Mouse (Mus musculus) heart, postnatal 4 days (tissue): ENCODE measurements at regions not wholly inside any gene's neighbourhood (a gene's known extent, or its start where the extent isn't known, plus 50 kb on each side); places are given as distances from the start of the nearest gene placed in this dataset.
"Not testable (repeated sequence)": the region's sequence is repeated elsewhere in the genome, so short reads cannot be mapped to it uniquely, and the experiment has no call there.

Experiments
- DNase-seq: peaks from one replicate; pipeline ENCODE4 v3.0.0; 2021

DNA sequence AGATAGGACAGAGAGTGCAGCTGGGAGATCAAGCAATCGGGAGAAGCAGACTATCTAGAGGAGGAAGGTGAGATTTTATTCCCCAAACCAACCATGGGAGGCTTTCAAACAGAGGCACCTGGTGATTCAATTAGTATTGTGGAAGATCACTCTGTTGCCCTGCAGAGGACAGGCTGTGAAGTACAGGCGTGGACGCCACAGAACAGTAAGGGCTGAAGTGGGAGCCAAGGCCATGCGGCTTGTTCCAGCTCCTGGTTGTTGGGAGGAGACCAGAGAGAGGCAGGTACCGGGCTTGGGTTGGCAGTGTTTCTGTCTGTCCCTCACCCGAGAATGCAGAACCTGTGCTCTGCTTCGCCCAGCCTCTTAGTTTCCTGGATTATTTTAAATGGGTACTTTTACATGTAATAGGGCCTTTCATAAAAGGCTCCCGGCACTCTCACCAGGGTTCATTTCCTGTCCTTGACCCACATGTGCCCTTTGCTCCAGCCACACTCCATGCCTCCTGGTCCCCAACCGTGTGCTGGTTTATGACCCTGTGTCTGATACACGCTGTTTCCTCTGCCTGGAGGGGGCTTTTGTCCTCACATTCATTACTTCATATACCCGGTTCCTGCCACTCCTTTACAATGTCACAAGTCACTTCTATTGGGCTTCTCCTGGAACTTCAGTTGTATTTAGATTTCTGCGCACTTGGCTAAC, 58.3 kb downstream of the Vcpkmt start:
- no peak for DNase-seq

DNA sequence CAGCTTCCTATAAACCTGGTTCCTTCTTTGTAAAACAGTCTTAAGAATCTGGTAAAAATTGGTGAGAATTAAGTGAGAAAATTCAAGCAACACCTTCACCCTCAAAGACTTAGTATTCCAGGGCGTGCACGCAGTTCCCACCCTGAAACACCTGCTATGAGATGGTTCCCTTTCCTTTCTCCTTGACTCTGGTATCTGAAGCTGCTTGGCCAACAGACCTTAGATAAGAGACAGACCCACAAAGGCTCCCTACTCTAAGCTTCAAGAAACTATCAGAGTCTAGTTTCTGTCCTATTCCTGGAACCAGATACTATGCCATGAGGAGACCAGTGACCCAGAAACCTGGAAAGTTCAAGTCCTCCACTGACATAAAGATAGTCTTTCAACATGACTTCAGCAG, 63.0 kb downstream of the Vcpkmt start:
- DNase-seq, result no peak

DNA sequence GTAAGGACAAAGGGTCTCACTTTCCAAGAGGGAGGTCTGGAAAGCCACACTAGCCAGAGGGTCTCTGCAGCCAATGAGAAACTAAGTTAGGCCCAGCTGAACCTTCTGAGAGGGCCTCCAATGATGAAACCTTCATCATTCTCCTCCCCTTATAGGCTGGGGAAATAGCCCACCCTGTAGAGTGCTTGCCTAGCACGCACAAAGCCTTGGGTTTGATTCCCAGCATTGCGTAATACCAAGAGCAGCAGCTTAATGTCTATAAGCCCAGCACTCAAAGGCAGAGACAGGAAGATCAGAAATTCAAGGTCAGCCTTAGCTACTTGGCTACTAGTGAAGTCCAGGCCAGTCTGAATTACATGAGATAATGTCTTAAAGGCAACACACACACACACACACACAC, 63.8 kb downstream of the Vcpkmt start:
- no peak for DNase-seq

DNA sequence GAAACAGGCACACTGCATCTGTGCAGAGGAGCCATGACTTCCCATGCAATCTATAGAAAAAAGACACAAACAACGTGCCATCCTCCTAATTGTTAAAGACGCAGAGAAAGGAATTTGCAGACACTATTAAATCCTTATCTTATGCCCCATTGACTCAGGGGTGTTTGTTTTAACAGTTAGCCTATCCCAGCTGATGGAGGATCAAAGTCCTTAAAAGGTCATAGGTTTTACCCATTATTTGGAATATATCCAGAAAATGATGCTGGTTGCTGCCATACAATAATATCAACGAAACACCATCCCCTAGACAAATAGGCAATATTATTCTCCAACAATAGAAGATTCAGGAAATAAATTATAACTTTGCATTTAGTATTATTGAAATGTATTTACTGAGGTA, 65.2 kb downstream of the Vcpkmt start:
- no peak for DNase-seq

DNA sequence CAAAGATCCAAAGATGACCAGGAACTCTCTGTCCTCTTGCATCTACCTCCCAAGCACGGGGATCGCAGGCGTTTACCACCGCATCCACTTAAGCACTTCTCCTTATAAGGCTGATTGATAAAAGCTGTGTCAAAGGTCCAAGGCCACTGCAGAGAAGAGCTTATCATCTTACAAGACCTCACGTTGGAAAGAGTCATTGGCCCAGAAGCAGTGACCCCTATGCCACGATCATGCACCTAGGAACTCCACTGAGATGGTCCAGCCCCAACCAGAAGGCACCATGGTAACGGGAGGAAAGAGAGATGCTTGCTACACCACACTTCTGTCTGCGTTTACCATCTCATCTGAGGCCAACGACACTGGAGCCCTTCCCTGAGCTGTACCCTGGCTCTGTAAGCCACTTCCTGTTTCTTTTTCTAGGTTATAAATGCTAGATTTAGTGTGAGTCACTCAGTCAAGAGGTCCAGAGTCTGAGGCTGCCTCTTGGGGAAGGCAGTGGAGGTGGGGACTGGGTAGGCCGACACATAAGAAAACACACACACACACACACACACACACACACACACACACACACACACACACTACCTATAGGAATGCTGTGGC, 66.4 kb downstream of the Vcpkmt start:
- no peak for DNase-seq

DNA sequence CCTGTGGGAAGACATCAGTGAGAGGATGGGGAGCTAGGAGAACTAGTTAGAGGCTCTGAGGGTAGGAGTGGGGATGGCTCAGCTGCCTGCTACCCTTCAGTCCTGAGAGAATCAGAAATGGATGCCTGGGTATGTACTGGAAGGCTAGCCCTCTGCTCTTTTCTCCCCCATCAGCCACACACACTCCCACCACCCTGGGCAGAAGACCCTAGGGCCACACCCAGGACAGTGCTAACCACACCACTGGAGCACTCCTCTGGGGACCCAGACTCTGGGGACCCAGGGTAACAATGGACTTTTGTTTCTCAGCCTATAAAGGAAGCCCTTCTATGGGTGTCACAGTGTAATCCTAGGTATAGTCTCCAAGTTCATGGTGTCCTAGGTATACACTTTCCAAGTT, 67.0 kb downstream of the Vcpkmt start:
- no peak for DNase-seq

DNA sequence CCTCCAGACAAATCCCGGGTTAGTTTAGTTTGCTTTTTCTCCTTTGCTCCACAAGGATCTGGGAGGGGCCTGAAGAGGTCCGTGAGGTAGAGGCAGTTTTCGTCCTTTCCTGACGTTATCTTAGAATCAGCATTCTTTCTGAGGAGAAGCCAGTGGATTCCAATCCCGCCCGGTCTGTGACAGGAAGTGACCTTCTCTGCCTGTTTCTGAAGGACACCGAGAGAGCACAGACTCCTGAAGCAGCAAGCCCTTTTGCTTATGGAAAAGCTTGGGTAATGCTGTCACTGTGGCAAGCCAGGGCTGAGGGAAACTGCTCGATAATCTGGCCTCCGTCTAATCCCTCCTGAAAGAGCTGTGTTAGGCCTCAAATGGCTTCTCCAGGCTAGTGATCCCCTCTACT, 67.7 kb downstream of the Vcpkmt start:
- DNase-seq, result no peak

DNA sequence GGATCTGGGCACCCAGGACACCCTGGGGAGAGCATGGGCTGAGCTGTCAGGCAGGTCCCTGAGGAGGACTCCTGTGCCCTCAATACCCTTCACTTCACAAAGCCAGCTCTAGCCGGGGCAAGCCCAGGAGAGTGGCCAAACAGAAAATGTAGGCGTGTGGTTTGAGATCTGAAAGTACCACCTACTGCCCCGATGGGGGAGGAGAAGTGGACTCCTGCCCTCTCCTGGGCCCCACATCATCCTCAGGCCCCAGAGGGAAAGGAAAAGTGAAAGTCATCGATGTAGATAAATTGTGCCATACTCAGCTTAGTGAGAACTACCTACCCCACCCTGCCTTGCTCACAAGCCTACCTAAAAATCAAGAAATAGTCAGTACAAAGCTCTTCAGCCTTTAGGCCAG, 69.7 kb downstream of the Vcpkmt start:
- DNase-seq, result no peak

DNA sequence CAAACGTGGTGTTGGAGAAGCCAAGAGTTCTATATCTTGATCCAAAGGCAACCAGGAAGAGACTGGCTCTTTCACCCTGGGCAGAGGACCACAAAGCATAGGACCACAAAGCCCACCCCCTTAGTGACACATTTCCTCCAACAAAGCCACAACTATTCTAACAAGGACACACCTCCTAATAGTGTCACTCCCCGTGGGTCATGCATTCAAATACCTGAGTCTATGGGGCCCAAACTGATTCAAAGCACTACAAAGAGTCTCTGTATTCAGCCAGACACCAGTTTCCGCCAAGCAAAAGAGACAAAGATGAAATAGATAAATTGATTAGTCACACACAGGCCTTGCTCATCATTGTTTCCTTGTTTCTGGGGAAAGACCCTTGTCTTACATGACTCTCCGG, 72.1 kb downstream of the Vcpkmt start:
- no peak for DNase-seq

DNA sequence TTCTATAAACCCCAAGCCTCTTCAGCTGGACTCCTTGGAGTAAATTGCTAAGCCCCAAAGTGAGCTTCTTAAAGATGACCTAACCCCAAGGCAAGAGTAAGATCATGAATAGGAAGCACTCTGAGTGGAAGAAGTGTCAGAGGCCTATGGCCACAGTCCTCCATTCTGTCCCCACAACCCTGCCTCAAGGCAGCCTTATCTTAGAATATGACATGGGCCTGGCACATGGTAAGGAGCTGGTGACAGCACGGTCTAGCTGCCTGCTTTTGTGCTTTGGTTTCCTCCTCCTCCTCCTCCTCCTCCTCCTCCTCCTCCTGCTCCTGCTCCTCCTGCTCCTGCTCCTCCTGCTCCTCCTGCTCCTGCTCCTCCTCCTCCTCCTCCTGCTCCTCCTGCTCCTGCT, 73.6 kb downstream of the Vcpkmt start:
- DNase-seq, result not testable (repeated sequence)

DNA sequence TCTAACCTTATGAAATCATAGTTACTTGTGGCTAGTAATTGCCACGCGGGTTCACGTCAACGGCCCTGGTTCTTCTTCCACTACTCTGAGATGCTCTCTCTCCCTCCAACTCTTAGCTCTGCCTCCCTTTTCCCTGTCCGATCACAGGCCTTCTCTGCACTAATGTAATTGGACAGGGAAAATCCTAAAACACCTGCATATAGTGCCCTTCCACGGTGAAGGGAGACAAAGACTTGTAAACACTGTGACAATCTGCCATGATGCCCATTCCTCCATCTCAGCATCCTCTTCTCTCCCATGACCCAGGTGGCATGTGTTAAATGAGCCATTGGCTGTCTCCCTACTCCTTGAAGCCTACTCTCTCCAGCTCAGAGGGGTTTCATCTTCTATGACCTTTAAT, 74.9 kb downstream of the Vcpkmt start:
- no peak for DNase-seq

DNA sequence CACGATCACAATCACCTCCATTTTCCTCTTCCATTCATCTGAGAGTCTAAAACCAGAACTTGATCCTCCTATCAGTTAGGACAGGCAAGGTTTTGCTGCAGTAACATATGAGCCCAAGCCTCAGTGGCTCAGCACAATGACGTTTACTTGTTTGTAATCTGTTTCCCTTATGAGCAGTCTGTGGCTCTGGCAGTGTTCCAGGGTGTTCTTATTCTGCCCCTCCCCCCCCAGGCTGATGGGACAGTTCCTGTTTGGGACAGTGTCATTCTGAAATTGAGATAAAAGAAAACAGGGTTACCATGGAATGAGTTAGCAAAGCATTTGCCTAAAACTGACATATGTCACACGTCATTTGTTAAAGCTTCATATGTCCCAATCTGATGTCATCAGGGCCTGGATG, 75.5 kb downstream of the Vcpkmt start:
- DNase-seq, result no peak

DNA sequence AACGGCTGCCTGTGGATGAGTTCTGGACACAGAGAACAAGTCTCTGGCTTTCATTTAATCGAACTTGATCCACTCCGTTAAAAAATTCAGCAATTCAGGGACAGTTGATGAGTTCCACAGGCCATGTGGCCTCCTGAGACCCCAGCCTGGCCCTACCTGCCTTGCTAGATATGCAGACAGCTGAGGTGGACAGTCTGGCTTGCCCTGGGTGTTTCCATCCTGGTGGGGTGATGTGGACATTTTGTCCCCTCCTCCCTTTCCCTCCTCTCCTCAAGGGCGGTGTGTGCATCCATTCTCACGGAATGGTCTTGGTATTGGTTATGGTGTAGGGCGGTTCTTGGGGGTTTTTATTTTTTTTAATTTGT, 80.1 kb downstream of the Vcpkmt start:
- no peak for DNase-seq

DNA sequence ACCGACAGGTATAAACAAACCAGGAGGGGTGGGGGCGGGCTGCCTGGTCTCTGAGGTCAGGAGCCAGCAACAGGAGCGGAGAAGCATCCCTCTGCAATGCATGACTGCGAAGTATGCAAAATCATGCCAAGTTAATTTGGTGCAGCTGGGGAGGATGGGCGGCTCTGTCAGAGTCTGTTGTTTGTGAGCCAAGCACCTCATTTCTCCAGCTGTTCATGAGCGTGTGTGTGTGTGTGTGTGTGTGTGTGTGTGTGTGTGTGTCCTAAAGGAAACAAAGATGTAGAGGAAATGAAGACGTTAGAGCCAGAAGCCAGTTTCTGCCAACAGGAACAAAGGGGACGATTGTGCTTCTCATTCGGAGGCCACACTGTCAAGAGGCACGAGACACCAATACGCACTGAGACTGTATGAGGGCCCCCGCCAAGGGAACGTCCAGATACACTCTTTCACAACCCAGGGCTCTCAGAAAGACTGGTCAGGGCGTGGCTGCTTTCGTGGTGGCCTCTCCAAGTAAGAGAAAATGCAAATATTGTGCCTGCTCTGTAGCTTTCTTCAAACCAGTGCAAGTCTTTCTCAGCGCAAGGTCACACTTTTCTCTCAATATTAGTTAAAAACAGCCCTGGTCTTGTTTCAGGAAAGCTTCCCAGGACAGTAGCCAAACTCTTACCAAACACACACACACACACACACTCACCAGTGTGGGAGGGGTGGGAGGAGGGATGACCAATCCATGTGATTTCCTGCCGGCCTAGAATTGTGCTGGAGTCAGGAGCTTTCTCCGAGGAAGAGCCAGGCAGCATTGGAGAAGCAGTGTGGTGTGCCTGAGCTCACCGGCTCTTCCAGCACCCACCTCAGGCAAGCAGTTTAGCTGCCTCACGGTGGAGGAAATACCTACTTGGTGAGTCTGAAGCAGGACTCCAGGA, 80.8 kb downstream of the Vcpkmt start:
- peak; percentile 81 for DNase-seq

DNA sequence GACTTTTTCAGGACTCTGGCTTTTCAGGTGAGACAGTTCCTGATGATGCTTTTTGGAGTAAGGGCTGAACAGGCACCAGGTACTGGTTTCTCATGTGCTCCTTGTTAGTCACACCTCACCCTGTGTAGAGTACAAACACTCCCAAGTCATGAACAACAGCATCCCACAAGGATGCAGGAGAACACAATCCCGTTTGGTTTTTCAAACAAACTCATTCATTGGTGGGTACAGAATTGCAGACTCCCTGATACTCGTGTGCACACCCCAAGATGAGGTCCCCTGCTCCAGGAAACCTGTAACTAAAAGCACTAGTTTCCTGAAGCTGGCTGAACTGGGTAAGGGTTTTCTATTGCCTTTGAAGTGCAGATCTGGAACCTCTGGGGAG, 81.5 kb downstream of the Vcpkmt start:
- no peak for DNase-seq

DNA sequence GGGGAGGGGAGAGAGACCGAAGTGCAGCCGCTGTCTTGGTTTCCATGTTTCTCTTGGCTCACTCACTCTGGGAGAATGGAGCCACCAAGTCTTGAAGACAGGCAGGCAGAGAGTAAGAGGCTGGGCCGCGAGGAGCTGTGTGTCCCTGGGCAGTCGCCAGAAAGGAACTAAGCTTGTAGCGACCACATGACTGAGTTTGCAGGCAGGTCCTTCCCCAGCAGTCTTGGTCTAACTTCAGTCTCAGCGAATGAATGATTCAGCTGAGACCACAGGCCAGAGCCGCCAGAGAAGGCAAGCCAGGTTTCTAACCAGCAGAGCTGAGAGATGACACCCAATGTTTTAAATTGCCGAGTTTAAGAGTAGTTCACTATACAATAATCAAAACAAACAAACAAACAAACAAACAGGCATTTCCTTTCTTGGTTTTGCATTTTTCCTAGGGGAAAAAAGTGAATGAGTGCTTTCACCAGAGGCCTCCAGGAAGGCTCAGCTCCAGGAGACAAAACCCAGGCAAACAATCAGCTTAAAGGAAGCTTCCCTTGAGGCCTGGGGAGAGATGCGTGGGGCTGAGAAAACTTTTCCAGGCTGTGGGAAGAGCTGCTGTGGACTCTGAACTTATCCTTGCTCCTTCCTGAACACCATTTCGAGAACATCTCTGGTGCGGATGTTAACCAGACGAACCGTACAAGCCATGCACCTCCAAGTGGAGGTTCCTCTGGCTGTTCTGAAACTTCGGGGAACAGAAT, 82.1 kb downstream of the Vcpkmt start:
- DNase-seq, result peak; percentile 66

DNA sequence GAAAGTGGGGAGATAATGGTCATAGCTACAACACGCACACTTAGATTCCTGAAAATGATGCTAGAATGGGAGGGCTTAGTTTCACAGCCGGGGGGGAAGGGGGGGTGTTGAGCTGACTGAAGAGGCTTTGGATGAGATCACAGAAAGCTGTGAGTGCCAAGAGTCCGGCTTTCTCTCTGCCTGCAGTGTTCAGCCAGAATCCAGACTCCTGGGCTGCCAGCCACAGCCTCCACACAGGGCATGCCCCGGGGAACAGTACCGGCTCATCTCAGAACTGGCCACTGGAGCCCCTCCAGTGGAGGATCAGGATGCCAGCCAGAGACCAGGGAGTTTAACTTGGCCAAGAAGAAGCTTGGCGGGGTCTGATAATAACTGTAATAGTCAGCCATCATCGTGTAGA, 85.7 kb downstream of the Vcpkmt start:
- peak; percentile 83 for DNase-seq

DNA sequence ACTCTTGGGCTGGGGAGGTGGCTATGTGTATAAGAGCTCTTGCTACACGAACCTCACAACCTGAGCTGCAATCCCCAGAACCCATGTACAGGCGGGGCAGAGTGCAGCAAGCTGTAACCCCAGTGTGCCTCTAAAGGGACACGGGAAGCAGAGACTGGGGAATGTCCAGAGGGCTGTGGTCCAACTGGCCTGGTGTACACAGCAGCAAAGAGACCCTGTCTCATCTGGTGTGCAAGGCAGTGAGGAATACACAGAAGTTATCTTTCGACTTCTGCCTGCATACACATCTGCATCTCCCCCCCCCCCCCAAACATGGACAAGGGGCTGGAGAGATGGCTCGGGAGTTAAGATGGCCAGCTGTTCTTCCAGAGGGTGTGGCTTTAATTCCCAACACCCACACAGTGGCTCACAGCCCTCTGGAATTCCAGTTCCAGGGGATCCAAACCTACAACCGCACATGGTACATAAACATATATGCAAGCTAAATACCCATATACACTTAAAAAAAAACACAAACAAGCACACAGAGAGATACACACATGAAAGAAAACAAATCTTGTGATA, 86.4 kb downstream of the Vcpkmt start:
- DNase-seq, result peak; percentile 37

DNA sequence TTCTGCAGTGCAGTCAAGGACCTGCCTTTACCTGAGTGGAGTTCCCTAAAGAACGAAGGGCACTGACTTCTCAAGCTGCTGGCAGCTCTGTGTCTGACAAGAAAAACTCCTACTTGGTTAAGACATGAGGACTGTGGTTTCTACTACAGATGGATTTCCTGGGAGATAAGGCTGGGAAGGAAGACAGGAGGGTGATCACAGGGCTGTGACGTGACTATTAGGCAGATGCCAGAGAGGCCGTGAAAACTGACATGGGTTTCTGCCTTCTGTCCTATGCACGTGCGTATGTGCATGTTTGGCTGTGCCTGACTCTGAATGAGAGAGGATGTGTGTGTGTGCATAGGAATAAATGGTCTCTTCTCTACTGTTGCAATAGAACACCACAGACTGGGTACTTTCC, 87.1 kb downstream of the Vcpkmt start:
- no peak for DNase-seq

DNA sequence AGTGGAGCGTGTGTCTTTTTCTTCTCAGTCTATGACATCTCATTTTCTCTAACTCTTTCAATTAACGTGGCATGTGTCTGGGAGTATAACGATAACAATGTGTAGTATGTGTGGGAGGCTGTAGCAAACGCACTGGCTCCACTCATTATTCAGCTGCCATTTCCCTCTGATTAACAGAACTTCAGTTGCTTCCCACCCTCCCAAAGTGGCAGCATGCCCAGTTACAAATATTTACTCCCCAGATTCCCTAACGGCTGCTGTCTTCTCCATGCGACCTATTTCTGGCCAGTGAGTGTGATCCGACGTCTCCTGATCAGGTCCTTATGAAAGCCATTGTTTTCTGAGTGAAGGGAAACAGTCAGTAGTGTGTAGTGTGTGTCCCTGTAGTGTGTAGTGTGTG, 88.2 kb downstream of the Vcpkmt start:
- DNase-seq, result peak; percentile 56

DNA sequence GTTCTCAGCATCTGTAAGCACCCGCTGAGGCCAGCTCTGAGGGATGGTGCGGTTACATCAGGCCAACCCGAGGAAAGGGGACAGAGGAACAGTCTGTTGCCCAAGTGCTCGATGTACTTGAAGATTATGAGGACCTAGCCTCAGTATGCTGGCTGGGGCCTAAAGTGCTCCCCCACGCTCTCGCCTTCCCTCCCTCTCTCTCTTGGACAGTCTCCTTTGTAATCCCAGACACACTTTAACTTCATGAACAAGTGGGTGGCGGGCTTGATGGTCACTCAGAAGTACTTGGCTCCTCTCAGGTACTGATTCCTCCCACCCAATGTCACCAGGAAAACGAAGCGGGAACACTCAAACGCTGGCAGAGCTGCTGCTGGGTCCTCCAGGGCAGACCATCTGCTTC, 93.1 kb downstream of the Vcpkmt start:
- no peak for DNase-seq

DNA sequence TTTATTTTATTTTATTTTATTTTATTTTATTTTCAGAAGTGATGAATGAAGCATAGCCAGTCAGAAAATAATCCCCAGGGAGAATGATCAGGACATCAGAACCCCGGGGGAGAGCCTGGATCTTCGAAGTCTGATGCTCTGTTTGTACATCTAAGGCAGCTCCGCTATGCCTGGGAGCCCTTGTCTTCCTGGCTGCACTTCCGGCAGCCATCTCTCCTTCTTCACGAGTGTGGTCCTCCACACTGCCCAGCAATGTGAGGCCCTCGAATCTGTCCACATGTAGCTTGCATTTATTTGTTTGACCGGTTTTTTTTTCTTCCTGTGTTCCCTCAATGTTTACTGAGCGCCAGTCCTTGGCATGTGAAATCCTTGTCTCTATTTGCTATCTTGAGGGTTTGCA, 95.9 kb downstream of the Vcpkmt start:
- no peak for DNase-seq
